Mouse (Mus musculus) neural tube, embryonic 13.5 days (tissue): ENCODE measurements around the gene Pakap. TPM values are rescaled to one million over a fixed set of nuclear protein-coding genes. Genes with fewer than 3 reads are reported as not detected.

Experiments used
- ATAC-seq: fragments of 200-750 bp; cut with Nextera tagmentation; 2 replicates; pipeline ENCODE4 v1.8.0; 2017; ENCODE audit warnings: low read depth, mild to moderate bottlenecking, moderate TSS enrichment, moderate library complexity
- H3K27ac ChIP-seq: fragments of 300-500 bp; sonication (generic); replicated peaks from 2 replicates; pipeline ENCODE4 v1.5.1; 2015; ENCODE audit warnings: moderate library complexity, mild to moderate bottlenecking, inconsistent platforms
- H3K27me3 ChIP-seq: fragments of 300-500 bp; sonication (generic); 2 replicates; pipeline ENCODE4 v1.6.1; 2015; ENCODE audit warnings: mild to moderate bottlenecking, inconsistent platforms
- H3K36me3 ChIP-seq: fragments of 300-500 bp; sonication (generic); 2 replicates; pipeline ENCODE4 v1.6.1; 2015; ENCODE audit warnings: mild to moderate bottlenecking, inconsistent platforms
- H3K4me1 ChIP-seq: fragments of 300-500 bp; sonication (generic); replicated peaks from 2 replicates; pipeline ENCODE4 v1.6.1; 2015; ENCODE audit warnings: inconsistent platforms
- H3K4me2 ChIP-seq: fragments of 300-500 bp; sonication (generic); 2 replicates; pipeline ENCODE4 v1.6.1; 2015; ENCODE audit warnings: inconsistent platforms, mild to moderate bottlenecking, moderate library complexity
- H3K4me3 ChIP-seq: fragments of 300-500 bp; sonication (generic); 2 replicates; pipeline ENCODE4 v1.5.1; 2015; ENCODE audit warnings: mild to moderate bottlenecking, inconsistent platforms
- H3K9ac ChIP-seq: fragments of 300-500 bp; sonication (generic); 2 replicates; pipeline ENCODE4 v1.6.1; 2015; ENCODE audit warnings: moderate library complexity, mild to moderate bottlenecking, inconsistent platforms
- H3K9me3 ChIP-seq: fragments of 300-500 bp; sonication (generic); 2 replicates; pipeline ENCODE4 v1.6.1; 2016; ENCODE audit warnings: inconsistent platforms
- WGBS: fragments of 180-500 bp; shearing (Covaris S2); methylation state at CpG from one replicate; pipeline ENCODE4 v1.1.7; 2015; 5-methylcytosine and 5-hydroxymethylcytosine counted together
- polyA plus RNA-seq: library from polyadenylated mRNA; unstranded; fragments of >200 nt; fragmentation: Nextera tagmentation; extraction: Ambion mirVana; gene quantifications from 2 replicates; pipeline ENCODE4 v1.2.1, GENCODE M21; 2015

Gene Pakap
- polyA plus RNA-seq, 1 experiment from 2014 or later = 9.1 TPM

DNA sequence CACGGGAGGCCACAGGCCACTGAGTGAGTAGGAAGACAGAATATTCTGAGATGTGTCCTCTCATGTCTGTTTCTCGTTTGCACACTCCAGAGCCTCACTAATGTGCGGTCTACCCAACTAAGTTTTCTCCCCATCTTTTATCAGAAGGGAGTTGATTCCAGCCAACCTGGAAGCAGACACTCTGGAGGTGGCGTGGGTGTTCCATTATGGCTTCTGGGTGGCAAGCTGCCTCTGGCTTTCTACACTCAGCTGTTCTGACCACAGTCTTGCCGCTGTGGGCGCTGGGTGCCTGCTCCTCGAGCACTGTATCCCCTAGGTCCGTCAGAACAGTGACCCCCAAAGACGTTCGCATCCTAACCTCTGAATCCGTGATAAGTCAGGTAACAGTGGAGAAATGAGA lies 115.0 kb downstream of the Pakap start:
- Histone ChIP-seq H3K27ac (no peak overlapping the region), H3K9ac (no peak overlapping the region), H3K36me3 (no peaks in the 10 kb centered on the region), H3K9me3 (no peaks in the 10 kb centered on the region), H3K4me1 (peaks cover 8% of the 10 kb centered on the region; the same call in 1 of the 2 replicates), H3K4me2 (no peak overlapping the region), H3K4me3 (no peak overlapping the region), H3K27me3 (no peaks in the 10 kb centered on the region)
- WGBS = 91% methylated on average over 11 of the region's 11 CpGs
- no peak for ATAC-seq

DNA sequence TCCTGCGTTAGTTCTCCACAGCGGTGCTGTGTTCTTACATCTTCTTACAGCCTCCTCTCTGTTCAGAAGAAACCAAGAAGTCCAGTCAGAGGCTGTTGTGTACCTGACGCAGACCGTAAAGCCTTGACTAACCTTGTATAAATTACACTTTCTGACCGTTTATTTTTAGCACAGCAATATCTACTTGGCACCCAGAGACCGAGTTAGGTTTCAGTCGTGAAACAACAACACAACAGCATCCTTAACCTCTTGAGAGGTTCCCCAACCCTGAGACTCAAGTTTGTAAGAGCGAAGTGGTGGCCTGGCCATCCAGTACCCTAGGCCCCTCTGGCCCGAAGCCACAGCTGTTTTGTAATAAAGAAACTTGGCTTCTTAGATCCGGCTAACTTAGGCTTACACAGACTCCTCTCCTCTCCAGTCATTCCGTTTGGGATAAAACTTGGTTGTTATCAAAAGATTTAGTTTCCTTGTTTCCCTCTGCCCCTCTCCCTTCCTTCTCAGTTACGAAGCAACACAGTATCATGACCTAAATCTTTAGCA lies 116.8 kb downstream of the Pakap start:
- H3K27me3 ChIP-seq = no peaks in the 10 kb centered on the region
- no peak overlapping the region for H3K27ac ChIP-seq
- peaks cover 8% of the 10 kb centered on the region; the same call in 1 of the 2 replicates for H3K4me1 ChIP-seq
- no peak overlapping the region for H3K4me2 ChIP-seq
- 86% methylated on average over 12 of the region's 12 CpGs for WGBS
- H3K9me3 ChIP-seq = no peaks in the 10 kb centered on the region
- no peak overlapping the region for H3K9ac ChIP-seq
- no peak overlapping the region for H3K4me3 ChIP-seq
- H3K36me3 ChIP-seq = no peaks in the 10 kb centered on the region
- no peak for ATAC-seq

DNA sequence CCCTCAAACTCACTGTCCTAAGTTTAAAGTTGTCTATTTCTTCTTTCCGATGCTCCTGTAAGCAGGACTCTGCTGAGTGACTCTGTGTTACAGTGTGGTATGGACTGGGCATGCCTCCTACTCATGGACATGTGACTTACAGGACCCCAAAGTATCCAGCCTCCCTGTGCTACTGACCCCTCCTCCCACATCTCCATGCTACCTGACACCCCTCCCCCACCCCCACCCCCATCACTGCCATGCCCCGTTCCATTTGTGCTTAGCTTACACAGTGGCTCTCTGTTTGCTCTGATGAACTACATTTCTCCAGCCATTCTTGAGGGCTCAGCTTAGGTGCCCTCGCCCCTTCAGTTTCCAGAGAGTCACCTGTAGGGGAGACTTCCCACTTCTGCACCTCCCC lies 118.8 kb downstream of the Pakap start:
- no peak overlapping the region for H3K27ac ChIP-seq
- H3K9ac ChIP-seq = no peak overlapping the region
- no peak for ATAC-seq
- no peaks in the 10 kb centered on the region for H3K9me3 ChIP-seq
- H3K27me3 ChIP-seq = no peaks in the 10 kb centered on the region
- no peaks in the 10 kb centered on the region for H3K36me3 ChIP-seq
- H3K4me2 ChIP-seq = no peak overlapping the region
- WGBS = 76% methylated on average over 3 of the region's 3 CpGs
- H3K4me3 ChIP-seq = no peak overlapping the region
- no peaks in the 10 kb centered on the region for H3K4me1 ChIP-seq

DNA sequence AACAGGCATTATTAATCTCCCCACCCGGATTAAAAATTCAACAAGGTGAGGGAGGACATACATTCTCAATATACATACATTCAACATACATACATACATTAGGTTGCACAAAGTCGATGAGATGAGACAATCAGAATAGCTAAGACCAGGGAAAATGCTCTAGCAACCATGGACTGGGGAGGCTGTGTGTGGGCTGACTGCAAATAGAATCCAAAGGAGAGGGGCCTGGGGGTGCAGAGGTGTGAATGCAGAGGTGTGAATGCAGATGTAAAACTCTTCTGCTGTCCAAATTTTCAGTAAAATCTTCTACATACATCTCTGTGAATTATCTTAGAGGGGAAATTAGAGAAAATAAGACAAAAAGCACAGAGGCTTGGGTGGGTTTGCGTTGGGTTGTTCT lies 119.6 kb downstream of the Pakap start:
- Histone ChIP-seq H3K4me3 (no peak overlapping the region), H3K27ac (no peak overlapping the region), H3K4me2 (no peak overlapping the region), H3K36me3 (no peaks in the 10 kb centered on the region), H3K9me3 (no peaks in the 10 kb centered on the region), H3K9ac (no peak overlapping the region), H3K27me3 (no peaks in the 10 kb centered on the region), H3K4me1 (no peaks in the 10 kb centered on the region)
- WGBS = 85% methylated on average over 3 of the region's 3 CpGs
- ATAC-seq = no peak

DNA sequence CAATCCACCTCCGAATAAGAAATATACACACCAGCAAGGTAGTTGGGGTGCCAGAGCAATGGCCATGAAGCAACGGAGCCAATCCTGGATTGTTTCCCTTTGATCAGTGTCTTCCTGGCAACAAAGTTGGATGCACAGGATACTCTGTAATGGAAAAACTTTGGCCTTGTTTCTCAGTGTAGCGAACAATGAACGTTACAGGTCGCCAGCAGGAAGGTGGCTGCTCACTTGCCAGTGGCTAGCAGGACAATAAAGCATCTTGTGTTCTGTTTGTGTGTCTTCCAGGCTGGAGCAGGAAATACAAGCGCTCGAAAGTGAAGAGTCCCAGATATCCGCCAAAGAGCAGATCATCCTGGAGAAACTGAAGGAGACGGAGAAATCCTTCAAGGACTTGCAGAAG lies 120.2 kb downstream of the Pakap start:
- Histone ChIP-seq H3K4me3 (no peak overlapping the region), H3K9ac (no peak overlapping the region), H3K4me2 (no peak overlapping the region), H3K27ac (no peak overlapping the region), H3K36me3 (no peaks in the 10 kb centered on the region), H3K9me3 (no peaks in the 10 kb centered on the region), H3K27me3 (no peaks in the 10 kb centered on the region), H3K4me1 (no peaks in the 10 kb centered on the region)
- WGBS = 82% methylated on average over 9 of the region's 9 CpGs
- ATAC-seq = no peak

DNA sequence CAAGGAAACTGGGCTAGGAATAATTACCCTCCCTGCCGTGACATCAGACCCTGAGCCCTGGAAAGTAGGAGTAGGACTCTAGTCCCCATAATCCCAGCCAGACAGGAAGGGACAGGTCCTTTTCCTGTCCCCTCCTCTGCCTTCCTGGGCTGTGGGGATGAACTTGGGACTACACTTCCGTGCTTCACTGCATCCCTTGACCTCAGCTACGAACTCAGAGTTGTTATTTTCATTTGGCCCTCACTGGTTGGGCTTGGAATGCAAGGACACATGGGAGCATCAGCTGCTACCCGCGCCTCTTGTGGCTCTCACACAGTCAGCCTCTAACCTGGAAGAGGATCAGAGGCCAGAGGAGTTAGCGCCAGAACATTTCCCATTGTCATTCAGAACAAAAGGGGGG lies 122.0 kb downstream of the Pakap start:
- Histone ChIP-seq H3K9ac (no peak overlapping the region), H3K4me3 (no peak overlapping the region), H3K4me1 (no peaks in the 10 kb centered on the region), H3K36me3 (no peaks in the 10 kb centered on the region), H3K27me3 (no peaks in the 10 kb centered on the region), H3K9me3 (no peaks in the 10 kb centered on the region), H3K4me2 (no peak overlapping the region), H3K27ac (no peak overlapping the region)
- 83% methylated on average over 6 of the region's 6 CpGs for WGBS
- ATAC-seq = no peak

DNA sequence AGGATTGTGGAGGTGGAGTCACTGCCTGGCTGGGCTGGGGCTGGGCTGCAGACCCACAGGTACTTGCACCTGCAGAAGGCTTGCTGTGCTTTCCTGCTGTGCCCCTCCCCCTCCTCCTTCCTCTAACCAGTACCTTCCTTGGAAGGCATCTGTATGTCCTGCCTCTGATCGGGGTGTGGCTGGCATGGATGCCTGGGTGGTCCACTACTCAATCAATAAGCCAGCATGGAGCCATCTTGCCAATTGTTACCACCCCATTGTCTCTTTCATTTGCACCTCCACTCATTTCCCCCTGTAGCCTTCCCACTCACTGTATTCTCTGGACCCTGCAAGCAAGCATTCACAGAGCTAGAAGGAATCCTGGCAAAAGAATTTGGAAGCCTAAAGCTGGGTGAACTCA lies 122.8 kb downstream of the Pakap start:
- Histone ChIP-seq H3K36me3 (no peaks in the 10 kb centered on the region), H3K27me3 (no peaks in the 10 kb centered on the region), H3K4me3 (no peak overlapping the region), H3K27ac (no peak overlapping the region), H3K9ac (no peak overlapping the region), H3K4me1 (no peaks in the 10 kb centered on the region), H3K4me2 (no peak overlapping the region), H3K9me3 (no peaks in the 10 kb centered on the region)
- no peak for ATAC-seq
- WGBS = 25% methylated on average over 1 of the region's 1 CpGs

DNA sequence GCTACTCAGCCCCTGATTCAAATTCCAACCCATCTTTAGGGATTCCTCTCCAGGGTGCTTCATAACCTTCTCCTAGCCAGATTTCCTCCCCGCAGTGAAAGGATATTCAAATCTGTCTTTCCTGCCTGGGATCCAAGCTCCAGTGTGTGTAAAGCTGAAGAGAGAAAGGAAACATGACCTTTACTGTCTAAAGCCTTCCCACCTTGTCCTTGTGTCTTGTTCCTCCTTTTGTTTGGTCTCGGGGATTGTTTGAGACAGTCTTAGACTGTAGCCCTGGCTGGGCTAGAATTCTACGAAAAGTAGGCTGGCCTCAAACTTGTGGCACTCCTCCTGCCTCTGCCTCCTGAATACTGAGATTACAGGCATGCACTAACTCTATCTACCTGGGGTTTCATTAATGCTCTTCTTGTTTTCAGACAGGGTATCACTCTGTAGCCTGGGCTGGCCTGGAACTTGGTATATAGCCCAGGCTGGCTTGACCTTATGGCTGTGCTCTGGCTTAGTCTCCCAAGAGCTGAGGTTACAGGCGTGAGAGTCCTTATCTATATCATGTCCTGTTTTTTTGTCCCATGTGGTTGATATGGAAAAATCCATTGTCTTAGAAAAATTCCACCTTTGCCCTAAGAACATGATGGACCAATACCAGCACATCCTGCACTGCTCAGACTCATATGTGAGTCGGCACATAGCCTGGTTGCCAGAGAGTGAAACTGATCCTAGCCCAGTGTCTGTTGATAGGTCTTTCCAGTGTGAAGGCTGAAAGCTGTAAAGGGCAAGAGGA lies 126.6 kb downstream of the Pakap start:
- Histone ChIP-seq H3K9me3 (no peaks in the 10 kb centered on the region), H3K4me1 (no peaks in the 10 kb centered on the region), H3K4me3 (no peak overlapping the region), H3K4me2 (no peak overlapping the region), H3K36me3 (no peaks in the 10 kb centered on the region), H3K27ac (no peak overlapping the region), H3K9ac (no peak overlapping the region), H3K27me3 (no peaks in the 10 kb centered on the region)
- WGBS = 91% methylated on average over 5 of the region's 5 CpGs
- ATAC-seq = no peak

DNA sequence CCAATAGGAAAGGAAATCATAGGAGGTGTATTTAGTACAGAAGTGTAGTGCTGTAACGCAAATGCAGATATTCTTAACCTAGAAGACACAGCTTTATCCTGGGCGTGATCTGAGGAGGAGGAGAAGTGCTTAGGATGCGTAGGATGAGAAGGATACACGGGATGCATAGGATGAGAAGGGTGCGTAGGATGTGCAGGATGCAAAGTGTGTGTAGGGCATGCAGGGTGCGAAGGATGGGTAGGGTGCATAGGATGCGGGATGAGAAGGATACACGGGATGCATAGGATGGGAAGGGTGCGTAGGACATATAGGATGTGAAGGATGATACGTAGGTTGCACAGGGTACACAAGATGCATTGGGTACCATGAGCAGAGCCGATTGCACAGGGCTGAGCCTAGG lies 129.0 kb downstream of the Pakap start:
- no peaks in the 10 kb centered on the region for H3K4me1 ChIP-seq
- no peak overlapping the region for H3K4me2 ChIP-seq
- no peaks in the 10 kb centered on the region for H3K36me3 ChIP-seq
- no peaks in the 10 kb centered on the region for H3K9me3 ChIP-seq
- H3K4me3 ChIP-seq = no peak overlapping the region
- H3K27ac ChIP-seq = no peak overlapping the region
- H3K27me3 ChIP-seq = no peaks in the 10 kb centered on the region
- H3K9ac ChIP-seq = no peak overlapping the region
- ATAC-seq = no peak
- WGBS = 97% methylated on average over 11 of the region's 11 CpGs

DNA sequence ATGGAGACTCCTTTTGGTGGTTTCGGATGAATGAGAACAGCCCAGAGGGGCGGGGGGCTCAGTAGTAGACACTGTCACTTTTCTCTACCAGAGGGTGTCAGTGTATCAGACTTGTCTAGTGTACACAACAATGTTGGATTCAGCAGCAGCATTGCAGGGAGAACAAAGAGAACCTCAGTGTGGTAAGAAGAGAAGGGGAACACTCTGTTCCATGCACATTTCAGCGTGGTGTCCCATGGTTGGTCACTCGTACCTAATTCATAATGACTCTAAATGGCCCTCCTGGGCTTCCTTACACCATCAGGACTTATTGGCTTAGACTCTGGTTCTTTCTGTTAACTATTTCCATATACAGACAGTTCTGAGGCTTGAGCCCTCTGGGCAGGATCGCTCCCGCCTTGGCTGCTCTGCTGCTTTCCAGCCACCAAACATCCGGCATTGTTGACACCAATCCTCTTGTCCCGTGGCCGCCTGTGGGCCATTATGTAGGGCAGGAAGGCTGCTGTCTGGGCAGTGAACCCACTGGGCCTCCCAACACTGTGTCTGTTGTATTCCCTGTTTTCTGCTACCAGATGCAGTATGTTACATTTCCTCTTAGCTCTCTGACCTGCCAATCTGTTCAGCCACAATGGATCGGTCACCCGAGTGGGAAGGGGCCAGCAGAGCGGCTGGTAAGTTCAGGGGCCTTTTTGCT lies 130.1 kb downstream of the Pakap start:
- Histone ChIP-seq H3K9me3 (no peaks in the 10 kb centered on the region), H3K4me3 (no peak overlapping the region), H3K4me2 (no peak overlapping the region), H3K27me3 (no peaks in the 10 kb centered on the region), H3K27ac (no peak overlapping the region), H3K4me1 (no peaks in the 10 kb centered on the region), H3K9ac (no peak overlapping the region), H3K36me3 (no peaks in the 10 kb centered on the region)
- ATAC-seq = no peak
- WGBS = 71% methylated on average over 12 of the region's 12 CpGs

DNA sequence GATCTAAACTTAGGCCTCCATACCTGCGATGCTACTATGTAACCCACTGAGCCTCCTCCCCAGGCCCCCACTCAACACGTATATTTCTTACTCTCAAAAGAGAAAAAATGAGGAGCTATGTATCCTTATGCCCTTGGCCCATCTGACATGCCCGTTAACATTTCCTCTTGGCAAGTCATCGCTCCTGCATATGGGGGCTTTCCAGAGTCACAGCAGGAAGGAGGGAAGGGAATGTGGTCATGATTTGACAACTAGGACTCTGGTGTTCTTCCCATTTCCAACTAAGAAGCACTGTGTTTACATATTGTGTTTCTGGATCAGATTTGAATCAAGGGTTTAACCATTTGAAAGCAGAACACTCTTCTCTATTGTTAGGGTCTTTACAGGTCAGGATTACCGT lies 133.6 kb downstream of the Pakap start:
- Histone ChIP-seq H3K27me3 (no peaks in the 10 kb centered on the region), H3K4me3 (no peak overlapping the region), H3K4me1 (peaks cover 9% of the 10 kb centered on the region), H3K9me3 (no peaks in the 10 kb centered on the region), H3K36me3 (no peaks in the 10 kb centered on the region), H3K4me2 (no peak overlapping the region), H3K9ac (no peak overlapping the region), H3K27ac (no peak overlapping the region)
- WGBS = 89% methylated on average over 5 of the region's 5 CpGs
- ATAC-seq = no peak

DNA sequence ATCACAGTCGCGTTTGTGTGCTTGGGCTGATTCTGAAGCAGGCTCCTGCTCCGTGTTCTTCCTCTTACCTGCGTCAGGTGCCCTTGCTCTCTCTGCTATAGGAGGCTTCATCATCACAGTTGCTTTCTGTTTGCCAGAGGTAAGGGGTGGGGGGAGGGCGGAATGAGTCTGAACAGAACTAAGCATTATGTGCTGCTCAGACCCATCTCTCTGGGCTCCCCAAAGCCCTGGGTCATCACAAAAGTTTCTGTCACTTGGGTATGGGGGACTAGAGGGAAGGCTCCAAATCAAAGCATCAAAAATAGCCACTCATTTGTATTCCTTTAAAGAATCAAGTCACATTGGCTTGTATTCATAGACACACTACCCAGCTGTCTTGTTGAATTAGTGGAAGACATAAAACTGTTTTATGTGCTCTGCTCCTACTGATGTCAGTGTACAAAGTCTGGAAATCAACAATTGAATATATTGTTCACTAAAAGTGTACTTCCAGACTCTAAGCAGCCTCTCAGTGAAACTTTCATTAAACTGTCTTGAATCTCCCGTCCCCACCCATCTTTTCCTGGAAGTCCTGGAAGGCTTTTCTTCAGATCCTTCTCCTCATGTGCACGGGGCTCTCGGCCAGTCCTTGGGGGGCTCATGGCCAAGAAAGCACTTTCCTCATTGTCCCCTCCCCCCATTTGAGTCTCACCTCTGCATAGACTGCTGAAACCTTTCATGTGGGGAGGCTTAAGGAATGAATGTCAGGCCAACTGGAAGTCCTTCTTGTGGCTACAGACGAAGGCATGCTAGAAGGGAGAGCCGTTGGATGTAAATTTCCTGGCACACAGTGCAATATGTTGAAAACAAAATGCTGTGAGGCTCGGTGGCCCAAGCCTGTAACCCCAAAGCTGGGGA lies 135.8 kb downstream of the Pakap start:
- H3K9ac ChIP-seq = no peak overlapping the region
- no peaks in the 10 kb centered on the region for H3K27me3 ChIP-seq
- no peak overlapping the region for H3K4me3 ChIP-seq
- no peaks in the 10 kb centered on the region for H3K36me3 ChIP-seq
- peaks cover 9% of the 10 kb centered on the region for H3K4me1 ChIP-seq
- WGBS = 51% methylated on average over 11 of the region's 11 CpGs
- H3K27ac ChIP-seq = 0 out of 2 replicates have a peak overlapping the region, but pooled peaks have one; percentile 18
- H3K9me3 ChIP-seq = no peaks in the 10 kb centered on the region
- no peak for ATAC-seq
- H3K4me2 ChIP-seq = no peak overlapping the region
